Mouse (Mus musculus) E14TG2a.4 (cell line): ENCODE results near the gene Olfr23.

Experiments
- CTCF ChIP-seq: conservative IDR thresholded peaks from 2 replicates; pipeline ENCODE4 v1.5.1; 2014; ENCODE audit warnings: low read length
- NANOG ChIP-seq: IDR thresholded peaks from 2 replicates; pipeline ENCODE4 v1.6.1; 2014; ENCODE audit warnings: borderline replicate concordance, low read length, mixed read lengths
- POU5F1 ChIP-seq: IDR thresholded peaks from 2 replicates; pipeline ENCODE4 v1.6.1; 2014; ENCODE audit warnings: low read length, borderline replicate concordance

DNA sequence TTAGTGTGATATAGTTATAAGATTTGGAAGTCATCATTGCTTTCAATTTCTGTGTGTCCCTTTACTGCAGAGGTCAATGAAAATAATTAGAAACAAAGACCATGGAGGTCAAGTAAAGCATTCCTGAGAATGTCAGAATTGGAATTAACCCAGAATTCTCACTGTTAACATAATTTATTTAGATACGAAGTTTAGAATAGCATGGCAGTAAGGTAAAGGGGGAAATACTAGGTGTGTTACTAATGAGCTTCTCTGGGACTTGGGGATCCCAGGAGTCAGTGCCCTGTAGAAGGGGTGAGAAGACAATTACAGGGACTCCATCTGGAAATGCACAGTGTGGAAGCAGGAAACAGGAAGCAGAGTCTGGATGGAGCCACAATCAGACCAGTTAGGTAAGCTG, 24.0 kb downstream of the Olfr23 start, which contains the start of gene Olfr397:
- TF ChIP-seq CTCF, result no peak
- no peak for TF ChIP-seq NANOG
- TF ChIP-seq POU5F1, result no peak
